Comparison of ENCODE assay signal across 14 mouse cellular contexts in genomic region chr9:112743871-112744590, GRCm38 (mm10).
"Had no signal": no experiment of that assay in that cellular context is flagged by ENCODE, and none has a peak within 500 bp of the region (broad histone marks: within the 10 kb centered on the region; RNA-seq: fewer than 3 reads in every experiment).

No protein-coding gene starts in this region.

- H3K27me3 ChIP-seq: liver, embryonic 15.5 days; lung, embryonic 15.5 days; megakaryocyte, embryonic 14.5 days; midbrain, embryonic 13.5 days had no signal

- H3K27ac ChIP-seq: hindbrain, postnatal 0 days; liver, embryonic 15.5 days; lung, embryonic 15.5 days; midbrain, embryonic 10.5 days; midbrain, embryonic 13.5 days had no signal

- H3K4me1 ChIP-seq: liver, embryonic 15.5 days; lung, embryonic 15.5 days; megakaryocyte, embryonic 14.5 days; midbrain, embryonic 10.5 days; midbrain, embryonic 13.5 days had no signal

- H3K9ac ChIP-seq: liver, embryonic 15.5 days; lung, embryonic 15.5 days; midbrain, embryonic 13.5 days had no signal

- H3K4me3 ChIP-seq: liver, embryonic 15.5 days; lung, embryonic 15.5 days; megakaryocyte, embryonic 14.5 days; midbrain, embryonic 10.5 days; midbrain, embryonic 13.5 days had no signal

- H3K36me3 ChIP-seq: liver, embryonic 15.5 days; lung, embryonic 15.5 days; midbrain, embryonic 10.5 days; midbrain, embryonic 13.5 days had no signal

- DNase-seq: lung, adult 18-20 months; lung, postnatal 10 days; lung, postnatal 36 days; thymus, adult 18-20 months; thymus, postnatal 36 days had no signal

- ATAC-seq: hindbrain, postnatal 0 days; inflammation-experienced regulatory T-cells, adult 6 months; intestine, embryonic 16.5 days; midbrain, embryonic 13.5 days had no signal

- H3K9me3 ChIP-seq: liver, embryonic 15.5 days; lung, embryonic 15.5 days; midbrain, embryonic 10.5 days; midbrain, embryonic 13.5 days had no signal

- H3K4me2 ChIP-seq: liver, embryonic 11.5 days; liver, embryonic 15.5 days; lung, embryonic 15.5 days; midbrain, embryonic 13.5 days had no signal
